Mouse (Mus musculus): Measurements from ENCODE around the gene Hps3.

Hps3 gene

GRCm38 (mm10) chr3:20007275-20007674, 27.8 kb downstream of the Hps3 start:
- no peak for DNase-seq (ENCODE audit: low spot score in 2 of 2)

GRCm38 (mm10) chr3:20005611-20006010, 29.5 kb downstream of the Hps3 start:
- no peak for DNase-seq (ENCODE audit: low spot score in 2 of 2)

GRCm38 (mm10) chr3:20004422-20004821, 30.7 kb downstream of the Hps3 start:
- no peak for DNase-seq (ENCODE audit: low spot score in 2 of 2)

- DNase-seq (ENCODE audit: low spot score in 2 of 2): no peak
Measured at GRCm38 (mm10) chr3:20002786-20003185, 32.3 kb downstream of the Hps3 start.

- no peak for DNase-seq (ENCODE audit: low spot score in 2 of 2)
Measured at GRCm38 (mm10) chr3:20000806-20001205, 34.3 kb downstream of the Hps3 start.

- DNase-seq (ENCODE audit: low spot score in 2 of 2): peak; percentile 27 to 44
Measured at GRCm38 (mm10) chr3:19999551-19999950, 35.6 kb downstream of the Hps3 start.

- no peak for DNase-seq (ENCODE audit: low spot score in 2 of 2)
Measured at GRCm38 (mm10) chr3:19992388-19992787, 42.7 kb downstream of the Hps3 start.

- no peak for DNase-seq (ENCODE audit: low spot score in 2 of 2)
Measured at GRCm38 (mm10) chr3:19990031-19990430, 45.1 kb downstream of the Hps3 start.

GRCm38 (mm10) chr3:19986123-19986522, 49.0 kb downstream of the Hps3 start:
- no peak for DNase-seq (ENCODE audit: low spot score in 2 of 2)

GRCm38 (mm10) chr3:19982846-19983245, 52.3 kb downstream of the Hps3 start:
- DNase-seq (ENCODE audit: low spot score in 2 of 2): no peak

GRCm38 (mm10) chr3:19981156-19981555, 54.0 kb downstream of the Hps3 start:
- no peak for DNase-seq (ENCODE audit: low spot score in 2 of 2)

- DNase-seq (ENCODE audit: low spot score in 2 of 2): no peak
Measured at GRCm38 (mm10) chr3:19978474-19978873, 56.6 kb downstream of the Hps3 start.

GRCm38 (mm10) chr3:19966072-19966471, 69.0 kb downstream of the Hps3 start:
- no peak for DNase-seq (ENCODE audit: low spot score in 2 of 2)

GRCm38 (mm10) chr3:19965239-19965638, 69.9 kb downstream of the Hps3 start:
- DNase-seq (ENCODE audit: low spot score in 2 of 2): no peak

GRCm38 (mm10) chr3:19964625-19965188, 70.4 kb downstream of the Hps3 start:
- no peak for DNase-seq (ENCODE audit: low spot score in 2 of 2)

GRCm38 (mm10) chr3:19962769-19963513, 72.2 kb downstream of the Hps3 start:
- no peak for DNase-seq (ENCODE audit: low spot score in 2 of 2)

GRCm38 (mm10) chr3:19961341-19961740, 73.8 kb downstream of the Hps3 start:
- no peak for DNase-seq (ENCODE audit: low spot score in 2 of 2)

GRCm38 (mm10) chr3:19960570-19961114, 74.5 kb downstream of the Hps3 start:
- no peak for DNase-seq (ENCODE audit: low spot score in 2 of 2)

GRCm38 (mm10) chr3:19958983-19959382, 76.1 kb downstream of the Hps3 start:
- DNase-seq (ENCODE audit: low spot score in 2 of 2): no peak

- DNase-seq (ENCODE audit: low spot score in 2 of 2): no peak
Measured at GRCm38 (mm10) chr3:19958031-19958430, 77.1 kb downstream of the Hps3 start.

- DNase-seq (ENCODE audit: low spot score in 2 of 2): no peak
Measured at GRCm38 (mm10) chr3:19956885-19957284, 78.2 kb downstream of the Hps3 start, which contains the start of gene Cp. TSS of gene Cp (plus strand) at chr3:19957054.

- peak in 1 of 2 experiments; percentile 2 for DNase-seq (ENCODE audit: low spot score in 2 of 2)
Measured at GRCm38 (mm10) chr3:19953865-19954264, 81.2 kb downstream of the Hps3 start.

GRCm38 (mm10) chr3:19953425-19953824, 81.7 kb downstream of the Hps3 start:
- DNase-seq (ENCODE audit: low spot score in 2 of 2): no peak

All from right cerebral cortex, postnatal 36 days (tissue).